Mouse (Mus musculus) CH12F3 (cell line): ENCODE results near the gene Mgat5.

Experiments
- in situ Hi-C: fragments of 300-500 bp; cut with MboI; formaldehyde crosslinking; loops from 2 replicates; pipeline ENCODE4 v1.14.3; 2020; ENCODE audit warnings: low sequenced_read_pairs

Mgat5 gene

GRCm38 (mm10) chr1:127531723-127532122 is 326.9 kb downstream of the Mgat5 start:
- in situ Hi-C loops = no loop called here

- in situ Hi-C loops = no loop called here
Observed at GRCm38 (mm10) chr1:127536448-127536847, 331.6 kb downstream of the Mgat5 start.

DNA sequence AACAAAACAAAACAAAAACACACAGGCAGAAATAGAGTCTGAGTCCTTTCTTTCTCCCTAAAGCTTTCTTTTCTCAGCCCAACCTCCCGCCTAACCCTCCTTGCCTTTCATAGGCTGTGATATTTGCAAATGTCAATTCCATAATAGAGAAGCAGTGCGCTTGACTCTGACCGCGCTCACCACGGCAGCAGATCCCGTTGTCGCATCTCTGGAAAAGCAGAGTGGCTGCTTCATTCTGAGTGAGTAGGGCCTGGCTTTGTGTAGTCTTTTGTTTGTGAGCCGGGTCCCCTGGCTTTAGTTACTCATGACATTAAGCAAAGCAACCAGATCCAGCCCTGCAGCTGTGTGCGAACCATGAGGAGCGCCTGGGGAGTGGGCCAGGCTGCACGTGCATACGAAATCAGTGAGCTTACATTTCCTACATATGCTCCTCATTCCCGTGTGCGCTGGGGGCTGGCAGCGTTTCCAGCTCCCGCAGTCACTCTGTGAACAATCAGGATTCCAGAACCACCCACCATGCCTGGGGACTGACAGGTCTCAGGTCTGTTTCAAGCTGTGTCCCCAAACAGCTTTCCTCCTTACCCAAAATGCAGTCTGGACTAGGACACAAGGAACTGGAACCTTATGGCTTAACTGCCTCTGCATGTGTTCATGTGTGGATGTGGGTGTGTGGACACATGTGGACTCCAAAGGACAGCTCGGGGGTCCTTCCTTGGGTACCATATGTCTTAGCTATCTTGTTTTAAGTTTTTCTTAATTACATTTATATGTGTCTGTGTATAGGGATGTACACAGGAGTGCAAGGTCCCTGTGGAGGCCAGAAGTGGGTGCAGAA is 332.6 kb downstream of the Mgat5 start:
- in situ Hi-C loops = no loop called here
